Mouse (Mus musculus): ENCODE data around the gene Zbtb22.

The Zbtb22 gene

DNA sequence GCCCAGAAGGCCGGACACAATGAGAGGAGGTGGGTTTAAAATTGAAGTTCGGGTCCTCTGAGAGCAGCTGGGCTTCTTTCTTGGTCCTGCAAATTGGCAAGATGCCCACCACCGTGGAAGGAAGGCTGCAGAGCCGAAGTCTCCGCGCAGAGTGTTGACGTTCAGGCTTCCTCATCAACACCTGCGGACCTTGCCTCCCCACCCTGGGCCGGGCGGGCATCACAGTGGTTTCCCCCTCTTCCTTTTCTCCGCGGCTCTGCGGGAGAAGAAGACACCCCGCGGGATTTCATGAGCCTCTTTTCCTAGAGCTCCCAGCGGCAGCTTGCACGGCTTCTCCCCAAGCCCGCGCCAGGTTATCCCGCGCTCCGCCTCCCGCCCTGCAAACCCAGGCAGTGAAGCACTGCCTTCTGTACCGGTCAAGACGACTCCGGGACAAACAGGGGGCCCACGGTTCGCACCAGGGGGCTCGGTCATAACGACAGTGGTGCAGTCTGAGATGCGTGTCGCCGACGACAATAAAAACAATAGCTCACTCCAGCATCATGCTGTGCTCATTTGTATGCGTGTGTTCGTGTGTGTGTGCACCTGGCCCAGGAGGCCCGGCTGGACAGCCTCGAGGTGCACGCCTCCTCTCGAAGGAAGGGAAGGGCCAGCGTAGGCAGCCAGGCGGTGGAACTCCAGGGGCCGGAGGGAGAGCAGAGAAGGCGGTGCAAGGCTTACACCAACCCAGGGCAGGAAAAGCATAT lies 7.2 kb upstream of the Zbtb22 start:
- peak; percentile 59 for DNase-seq

DNA sequence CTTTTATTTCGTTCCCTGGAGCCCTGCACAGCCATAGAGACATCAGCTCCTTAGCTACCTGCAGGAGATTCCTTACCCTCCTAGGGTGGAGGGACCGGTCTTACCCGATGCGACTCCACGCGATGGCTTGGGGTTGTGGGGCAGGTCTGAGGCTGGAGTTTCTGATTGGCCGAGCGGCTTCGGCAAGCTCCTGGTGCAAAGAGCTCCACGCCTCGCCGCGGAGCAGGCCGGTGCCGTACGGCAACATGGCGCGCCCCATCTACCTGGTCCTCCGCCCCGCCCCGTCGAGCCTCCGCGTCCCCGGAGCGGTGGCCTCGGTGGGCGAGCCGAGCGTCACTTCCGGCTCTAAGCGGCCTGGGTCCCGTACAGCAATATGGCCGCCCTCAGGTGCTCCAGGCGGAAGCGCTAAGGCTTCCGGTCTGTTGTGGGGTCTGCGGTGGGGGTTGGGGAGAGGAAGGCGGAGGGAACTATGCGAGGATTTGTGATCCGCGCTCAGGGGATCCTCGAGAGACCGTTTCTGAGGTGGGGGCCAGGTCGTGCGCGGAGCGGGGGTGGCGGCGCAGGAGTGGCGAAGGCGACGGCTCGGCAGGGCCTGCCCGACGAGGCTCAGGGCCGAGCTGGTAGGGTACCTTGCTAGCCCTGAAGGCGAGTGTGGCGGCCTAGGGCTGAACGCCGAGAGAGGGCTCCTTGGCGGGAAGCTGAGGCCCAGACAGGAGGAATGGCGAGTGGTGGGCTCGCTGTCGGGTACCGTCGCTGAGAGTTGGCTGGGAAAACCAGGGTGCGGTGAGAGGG lies 6.4 kb upstream of the Zbtb22 start, which contains the start of gene Daxx:
TSS of gene Daxx (plus strand) at position 338 of the 792 bp plus-strand sequence.
- DNase-seq: peak; percentile 99

DNA sequence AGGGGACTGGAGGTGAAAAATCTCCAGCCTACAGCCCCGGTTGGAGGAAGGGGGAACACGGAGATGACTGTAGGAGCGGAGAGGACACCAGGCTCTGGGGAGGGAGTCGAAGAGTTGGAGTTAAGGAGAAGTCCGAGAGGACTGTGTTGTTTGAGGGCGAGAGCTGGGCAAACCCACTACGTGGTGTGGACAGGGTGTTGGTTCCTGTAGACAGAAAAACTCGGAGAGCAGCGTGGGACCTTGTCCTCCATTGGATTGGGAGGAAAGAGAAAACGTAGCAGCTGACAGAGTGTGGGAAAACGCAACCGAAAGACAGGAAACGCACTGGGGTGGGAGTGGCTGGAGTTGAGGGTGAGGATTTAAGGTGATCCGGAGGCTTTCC lies 5.8 kb upstream of the Zbtb22 start:
- DNase-seq: peak; percentile 60

DNA sequence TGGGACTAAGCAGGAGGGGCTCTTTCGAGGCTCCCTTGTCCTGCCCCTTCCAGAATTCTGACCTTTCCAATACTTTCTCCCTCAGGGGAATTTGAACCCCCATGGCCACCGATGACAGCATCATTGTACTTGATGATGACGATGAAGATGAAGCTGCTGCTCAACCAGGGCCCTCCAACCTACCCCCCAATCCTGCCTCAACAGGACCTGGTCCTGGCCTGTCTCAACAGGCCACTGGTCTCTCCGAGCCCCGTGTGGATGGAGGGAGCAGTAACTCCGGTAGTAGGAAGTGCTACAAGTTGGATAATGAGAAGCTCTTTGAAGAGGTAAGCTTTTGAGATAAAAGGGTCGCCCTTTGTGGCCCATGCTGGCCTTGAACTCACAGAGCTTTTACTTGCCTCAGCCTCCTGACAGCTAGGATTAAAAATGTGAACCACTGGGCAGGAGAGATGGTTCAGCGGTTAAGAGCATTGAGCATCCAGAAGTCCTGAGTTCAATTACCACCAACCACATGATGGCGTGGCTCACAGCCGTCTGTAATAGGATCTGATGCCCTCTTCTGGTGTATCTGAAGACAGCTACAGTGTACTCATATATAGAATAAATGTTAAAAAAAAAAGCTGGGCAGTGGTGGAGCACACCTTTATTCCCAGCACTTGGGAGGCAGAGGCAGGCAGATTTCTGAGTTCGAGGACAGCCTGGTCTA lies 5.2 kb upstream of the Zbtb22 start:
- no peak for DNase-seq

DNA sequence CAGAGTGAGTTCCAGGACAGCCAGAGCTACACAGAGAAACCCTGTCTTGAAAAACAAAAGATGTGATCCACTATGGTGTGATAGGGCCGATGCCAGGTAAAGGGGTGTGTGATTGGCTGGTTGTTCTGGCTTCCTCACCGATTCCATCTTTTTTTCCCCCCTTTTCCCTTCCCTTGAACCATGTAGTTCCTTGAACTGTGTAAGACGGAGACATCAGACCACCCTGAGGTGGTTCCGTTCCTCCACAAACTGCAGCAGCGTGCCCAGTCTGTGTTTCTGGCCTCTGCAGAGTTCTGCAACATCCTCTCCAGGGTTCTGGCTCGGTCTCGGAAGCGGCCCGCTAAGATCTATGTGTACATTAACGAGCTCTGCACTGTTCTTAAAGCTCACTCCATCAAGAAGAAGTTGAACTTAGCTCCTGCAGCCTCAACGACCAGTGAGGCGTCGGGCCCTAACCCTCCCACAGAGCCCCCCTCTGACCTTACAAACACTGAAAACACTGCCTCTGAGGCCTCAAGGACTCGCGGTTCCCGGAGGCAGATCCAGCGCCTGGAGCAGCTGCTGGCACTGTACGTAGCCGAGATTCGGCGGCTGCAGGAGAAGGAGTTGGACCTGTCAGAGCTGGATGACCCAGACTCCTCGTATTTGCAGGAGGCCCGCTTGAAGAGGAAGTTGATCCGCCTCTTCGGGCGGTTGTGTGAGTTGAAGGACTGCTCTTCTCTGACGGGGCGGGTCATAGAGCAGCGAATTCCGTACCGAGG lies 4.5 kb upstream of the Zbtb22 start:
- DNase-seq: no peak

DNA sequence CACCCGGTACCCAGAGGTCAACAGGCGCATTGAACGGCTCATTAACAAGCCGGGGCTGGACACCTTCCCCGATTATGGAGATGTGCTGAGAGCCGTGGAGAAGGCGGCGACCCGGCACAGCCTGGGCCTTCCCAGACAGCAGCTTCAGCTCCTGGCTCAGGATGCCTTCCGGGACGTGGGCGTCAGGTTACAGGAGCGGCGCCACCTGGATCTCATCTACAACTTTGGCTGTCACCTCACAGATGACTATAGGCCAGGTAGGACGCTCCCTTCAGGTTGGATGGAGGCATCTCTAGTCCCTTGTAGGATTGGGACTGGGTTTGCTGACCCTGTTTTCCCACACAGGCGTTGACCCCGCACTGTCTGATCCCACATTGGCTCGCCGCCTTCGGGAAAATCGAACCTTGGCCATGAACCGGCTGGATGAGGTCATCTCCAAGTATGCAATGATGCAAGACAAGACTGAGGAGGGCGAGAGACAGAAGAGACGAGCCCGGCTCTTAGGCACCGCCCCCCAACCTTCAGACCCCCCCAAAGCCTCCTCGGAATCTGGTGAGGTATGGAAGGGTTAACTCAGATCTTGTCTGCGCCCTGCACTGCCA lies 3.8 kb upstream of the Zbtb22 start:
- no peak for DNase-seq

DNA sequence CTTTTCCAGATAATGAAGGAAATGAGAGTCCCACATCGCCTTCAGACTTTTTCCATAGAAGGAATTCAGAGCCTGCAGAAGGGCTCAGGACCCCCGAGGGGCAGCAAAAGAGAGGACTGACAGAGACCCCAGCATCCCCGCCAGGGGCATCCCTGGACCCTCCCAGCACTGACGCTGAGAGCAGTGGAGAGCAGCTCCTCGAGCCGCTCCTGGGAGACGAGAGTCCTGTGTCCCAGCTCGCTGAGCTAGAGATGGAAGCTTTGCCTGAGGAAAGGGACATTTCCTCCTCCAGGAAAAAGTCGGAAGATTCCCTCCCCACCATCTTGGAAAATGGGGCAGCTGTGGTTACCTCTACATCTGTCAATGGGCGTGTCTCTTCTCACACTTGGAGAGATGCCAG lies 2.4 kb upstream of the Zbtb22 start:
- DNase-seq: no peak

DNA sequence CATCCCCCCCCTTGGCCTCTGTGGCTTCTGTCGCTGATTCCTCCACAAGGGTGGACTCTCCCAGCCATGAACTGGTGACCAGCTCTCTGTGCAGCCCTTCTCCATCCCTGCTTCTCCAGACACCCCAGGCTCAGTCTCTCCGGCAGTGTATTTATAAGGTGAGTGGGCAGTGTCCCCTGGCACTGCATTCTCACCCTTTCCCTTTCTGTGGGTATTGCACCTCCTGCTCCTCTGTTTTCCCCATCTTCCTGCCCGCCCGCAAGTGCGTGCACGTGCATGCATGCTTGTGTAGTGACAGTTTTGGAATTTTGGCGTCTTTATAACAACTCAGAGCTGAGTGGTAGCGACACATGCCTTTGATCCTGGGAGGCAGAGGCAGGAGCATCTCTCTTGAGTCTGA lies 1.8 kb upstream of the Zbtb22 start:
- no peak for DNase-seq

DNA sequence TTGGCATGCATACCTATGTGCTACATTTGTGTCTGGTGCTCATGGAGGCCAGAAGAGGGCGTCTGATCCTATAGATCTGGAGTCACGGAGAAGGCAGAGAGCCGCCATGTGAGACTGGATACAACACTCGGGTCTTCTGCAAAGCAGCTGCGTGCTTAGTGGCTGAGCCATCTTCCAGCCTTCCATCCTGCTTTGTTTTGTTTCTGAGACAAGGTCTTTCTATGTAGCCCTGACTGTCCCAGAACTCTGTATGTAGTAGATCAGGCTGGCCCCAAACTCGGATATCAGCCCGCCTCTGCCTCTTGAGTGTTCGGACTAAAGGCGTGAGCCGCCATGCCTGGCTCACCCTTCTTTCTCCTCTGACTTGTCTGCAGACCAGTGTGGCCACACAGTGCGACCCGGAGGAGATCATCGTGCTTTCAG lies 724 bp upstream of the Zbtb22 start:
- no peak for DNase-seq

DNA sequence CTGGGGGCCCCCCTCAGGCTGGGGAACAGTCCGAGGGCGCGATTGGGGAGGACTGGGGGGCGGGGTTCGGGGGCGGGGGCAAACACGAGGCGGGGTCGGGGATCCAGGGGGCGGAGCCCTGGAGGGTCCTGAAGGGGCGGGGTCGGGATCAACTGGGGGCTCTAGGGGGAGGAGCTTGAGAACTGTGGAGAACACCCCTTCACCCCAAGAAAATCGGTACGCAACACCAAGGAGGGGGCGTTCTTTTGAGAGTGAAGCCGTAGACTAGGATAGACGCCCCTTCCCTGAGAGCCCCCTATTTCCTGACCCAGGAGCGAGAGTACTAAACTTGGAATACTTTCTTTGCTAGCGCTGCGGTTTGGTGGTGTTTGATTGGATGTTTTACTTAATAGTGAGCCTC lies 590 bp downstream of the Zbtb22 start:
- DNase-seq: peak; percentile 89

DNA sequence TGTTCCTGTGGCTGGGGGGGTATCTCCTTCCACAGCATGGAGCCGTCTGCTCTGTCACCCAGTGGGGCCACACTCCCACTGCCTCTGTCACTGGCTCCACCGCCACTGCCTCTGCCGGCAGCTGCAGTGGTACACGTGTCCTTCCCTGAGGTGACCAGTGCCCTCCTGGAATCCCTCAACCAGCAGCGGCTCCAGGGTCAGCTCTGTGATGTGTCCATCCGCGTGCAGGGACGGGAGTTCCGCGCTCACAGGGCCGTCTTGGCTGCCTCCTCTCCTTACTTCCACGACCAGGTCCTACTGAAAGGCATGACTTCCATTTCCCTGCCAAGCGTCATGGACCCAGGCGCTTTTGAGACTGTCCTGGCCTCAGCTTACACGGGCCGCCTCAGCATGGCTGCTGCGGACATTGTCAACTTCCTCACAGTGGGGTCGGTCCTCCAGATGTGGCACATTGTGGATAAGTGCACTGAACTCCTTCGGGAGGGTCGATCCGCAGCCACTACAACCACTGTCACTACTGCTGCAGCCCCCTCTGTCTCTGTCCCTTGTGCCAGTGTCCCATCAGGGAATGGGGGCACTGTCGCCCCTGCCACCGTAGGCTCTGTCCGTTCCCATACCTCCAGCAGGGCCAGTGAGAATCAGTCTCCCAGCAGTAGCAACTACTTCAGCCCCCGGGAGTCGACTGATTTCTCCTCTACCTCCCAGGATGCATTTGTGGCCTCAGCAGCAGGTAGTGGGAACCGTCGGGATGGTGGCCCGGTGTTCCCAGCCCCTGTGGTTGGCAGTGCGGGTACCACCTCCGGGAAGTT lies 1.3 kb downstream of the Zbtb22 start:
- DNase-seq: peak; percentile 32

DNA sequence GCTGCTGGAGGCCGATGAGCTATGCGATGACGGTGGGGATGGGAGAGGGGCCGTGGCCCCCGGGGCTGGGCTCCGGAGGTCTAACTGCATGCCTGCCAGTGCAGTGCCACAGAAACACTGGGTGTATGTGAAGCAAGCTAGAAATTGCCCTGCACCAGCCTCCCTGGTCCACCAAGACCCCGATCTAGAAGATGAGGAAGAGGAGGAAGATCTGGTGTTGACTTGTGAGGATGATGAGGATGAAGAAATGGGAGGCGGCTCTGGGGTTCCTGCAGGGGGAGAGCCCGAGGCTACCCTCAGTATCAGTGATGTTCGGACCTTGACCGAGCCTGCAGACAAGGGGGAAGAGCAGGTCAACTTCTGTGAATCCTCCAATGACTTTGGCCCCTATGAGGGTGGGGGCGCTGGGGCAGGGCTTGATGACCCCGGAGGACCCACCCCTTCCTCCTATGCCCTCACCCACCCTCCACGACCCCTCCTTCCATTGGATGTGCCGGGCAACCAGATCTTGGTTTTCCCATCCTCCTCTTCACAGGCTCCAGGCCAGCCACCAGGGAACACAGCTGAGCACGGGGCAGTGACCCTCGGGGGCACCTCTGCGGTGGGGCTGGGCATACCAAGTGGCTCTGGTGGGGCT lies 2.1 kb downstream of the Zbtb22 start:
- DNase-seq: peak; percentile 18

DNA sequence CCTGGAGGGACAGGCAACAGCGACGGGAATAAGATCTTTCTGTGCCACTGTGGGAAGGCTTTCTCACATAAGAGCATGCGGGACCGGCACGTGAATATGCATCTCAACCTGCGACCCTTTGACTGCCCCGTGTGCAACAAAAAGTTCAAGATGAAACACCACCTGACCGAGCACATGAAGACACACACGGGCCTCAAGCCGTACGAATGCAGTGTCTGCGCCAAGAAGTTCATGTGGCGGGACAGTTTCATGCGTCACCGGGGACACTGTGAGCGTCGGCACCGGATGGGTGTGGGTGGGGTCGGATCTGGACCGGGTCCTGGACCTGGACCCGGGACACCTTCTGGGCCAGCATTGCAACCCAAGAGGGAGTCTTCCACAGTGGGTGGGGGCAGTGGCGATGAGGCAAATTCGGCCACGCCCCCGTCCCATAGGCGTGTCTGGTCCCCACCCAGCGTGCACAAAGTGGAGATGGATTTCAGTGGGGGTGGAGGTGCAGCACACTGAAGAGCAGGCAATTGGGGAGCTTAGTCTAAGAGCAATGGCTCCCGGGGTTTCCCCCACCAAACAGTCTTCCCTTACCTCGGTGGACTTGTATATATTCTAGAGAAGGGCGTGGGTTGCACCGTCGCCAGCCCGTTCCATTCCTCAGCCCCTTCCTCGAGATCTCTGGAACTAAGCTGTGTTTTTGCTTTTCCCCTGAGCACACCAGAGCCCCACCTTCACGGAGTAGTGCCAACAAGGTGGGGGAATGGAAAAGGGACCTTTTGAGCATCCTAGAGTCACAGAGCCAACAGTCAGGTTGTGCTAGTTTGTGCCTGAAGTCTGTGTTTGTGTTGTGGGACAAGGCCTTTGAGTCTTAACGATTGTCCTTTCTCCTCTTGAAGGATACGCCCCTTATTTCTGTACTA lies 2.8 kb downstream of the Zbtb22 start:
- DNase-seq: no peak

DNA sequence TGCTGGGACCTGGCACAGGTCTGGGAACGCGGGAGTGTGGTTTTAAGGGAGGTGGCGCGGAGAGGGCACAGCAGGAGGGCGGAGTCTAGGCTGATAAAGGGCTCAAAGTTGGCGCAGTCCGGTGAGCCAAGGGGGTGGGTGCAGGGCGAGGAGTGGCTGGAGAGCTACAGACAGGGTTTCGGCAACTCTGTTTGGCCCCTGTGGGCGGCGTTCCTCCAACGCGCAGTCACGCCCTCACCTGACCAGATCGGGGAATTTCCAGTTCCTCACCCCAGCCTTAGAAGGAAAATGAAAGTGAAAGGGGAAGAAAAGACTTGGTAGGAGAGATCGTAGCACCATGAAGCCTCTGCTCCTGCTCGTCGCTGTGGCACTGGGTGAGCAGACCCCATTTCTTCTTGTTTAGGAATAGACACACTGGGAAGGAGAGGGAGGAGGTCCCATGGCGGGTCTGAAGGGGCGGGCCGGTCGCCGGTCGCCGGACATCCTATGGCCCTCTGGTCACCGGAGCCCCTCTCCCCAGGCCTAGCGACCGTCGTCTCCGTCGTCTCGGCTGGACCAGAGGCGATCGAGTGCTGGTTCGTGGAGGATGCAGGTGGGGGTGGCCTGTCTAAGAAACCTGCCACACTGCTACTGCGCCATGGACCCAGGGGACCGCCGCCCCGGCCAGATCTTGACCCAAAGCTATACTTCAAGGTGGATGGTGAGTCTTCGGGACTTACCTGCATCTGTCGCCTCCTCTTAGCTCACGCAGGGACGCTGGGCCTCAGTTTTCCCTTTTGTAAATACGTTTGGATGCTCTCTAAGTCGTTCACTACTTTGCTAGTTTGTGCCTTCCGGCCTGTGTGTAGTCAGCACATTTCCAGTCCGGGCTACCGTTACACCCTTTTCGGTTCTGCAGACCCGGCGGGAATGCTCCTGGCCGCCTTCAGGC lies 3.9 kb downstream of the Zbtb22 start:
- peak; percentile 79 for DNase-seq

DNA sequence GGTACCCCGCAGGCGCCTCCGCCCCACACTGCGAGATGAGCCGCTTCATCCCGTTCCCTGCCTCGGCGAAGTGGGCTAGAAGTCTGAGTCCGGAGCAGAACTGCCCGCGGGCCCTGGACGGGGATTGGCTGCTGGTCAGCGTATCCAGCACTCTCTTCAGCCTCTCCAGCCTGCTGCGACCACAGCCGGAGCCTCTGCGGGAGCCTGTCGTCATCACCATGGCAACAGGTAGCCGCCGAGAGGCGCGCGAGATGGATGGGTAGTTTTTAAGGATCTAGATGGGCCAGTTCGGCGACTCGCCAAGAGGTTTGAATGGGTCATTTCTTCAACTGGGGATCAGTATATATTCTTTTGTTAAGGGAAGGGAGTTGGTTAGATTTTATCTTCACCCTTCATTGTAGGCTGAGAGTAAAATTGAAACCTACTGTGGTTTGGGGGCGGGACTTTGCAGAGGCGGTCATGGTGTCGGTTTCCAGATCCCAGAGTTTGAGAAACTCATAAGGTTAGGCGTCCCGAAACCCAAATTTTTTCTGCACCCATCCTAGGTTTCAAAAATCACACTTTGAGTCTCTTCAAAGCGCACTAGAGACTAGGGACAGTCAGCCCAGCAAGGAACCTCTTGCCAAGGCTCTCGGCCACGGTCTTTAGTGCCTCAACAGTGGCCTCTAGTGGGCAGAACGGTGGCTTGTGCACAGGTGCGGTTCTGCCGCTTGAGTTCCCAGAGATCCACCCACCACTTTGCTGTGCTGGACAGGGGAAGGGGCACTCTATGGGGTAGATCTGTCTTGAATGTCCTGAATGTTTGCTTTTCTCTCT lies 4.8 kb downstream of the Zbtb22 start:
- DNase-seq: peak; percentile 90

DNA sequence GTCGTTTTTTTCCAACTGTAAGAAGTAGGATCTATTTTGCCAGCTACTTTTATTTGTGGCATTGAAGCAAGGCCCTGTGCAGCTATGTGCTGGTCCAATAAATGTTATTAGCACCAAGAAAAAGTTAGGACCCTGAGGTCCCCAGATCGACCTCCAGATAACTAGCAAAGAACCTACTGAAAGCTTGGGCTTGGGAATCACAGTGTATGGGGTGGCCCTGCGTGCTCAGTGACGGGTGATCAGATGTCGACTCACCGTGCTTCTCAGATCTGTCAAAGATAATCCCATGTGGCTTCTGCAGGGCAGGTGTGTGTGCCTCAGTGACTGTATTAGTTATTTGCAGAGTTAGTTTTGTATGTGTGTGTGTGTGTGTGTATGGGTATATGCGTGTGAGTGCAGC lies 5.7 kb downstream of the Zbtb22 start:
- DNase-seq: no peak

DNA sequence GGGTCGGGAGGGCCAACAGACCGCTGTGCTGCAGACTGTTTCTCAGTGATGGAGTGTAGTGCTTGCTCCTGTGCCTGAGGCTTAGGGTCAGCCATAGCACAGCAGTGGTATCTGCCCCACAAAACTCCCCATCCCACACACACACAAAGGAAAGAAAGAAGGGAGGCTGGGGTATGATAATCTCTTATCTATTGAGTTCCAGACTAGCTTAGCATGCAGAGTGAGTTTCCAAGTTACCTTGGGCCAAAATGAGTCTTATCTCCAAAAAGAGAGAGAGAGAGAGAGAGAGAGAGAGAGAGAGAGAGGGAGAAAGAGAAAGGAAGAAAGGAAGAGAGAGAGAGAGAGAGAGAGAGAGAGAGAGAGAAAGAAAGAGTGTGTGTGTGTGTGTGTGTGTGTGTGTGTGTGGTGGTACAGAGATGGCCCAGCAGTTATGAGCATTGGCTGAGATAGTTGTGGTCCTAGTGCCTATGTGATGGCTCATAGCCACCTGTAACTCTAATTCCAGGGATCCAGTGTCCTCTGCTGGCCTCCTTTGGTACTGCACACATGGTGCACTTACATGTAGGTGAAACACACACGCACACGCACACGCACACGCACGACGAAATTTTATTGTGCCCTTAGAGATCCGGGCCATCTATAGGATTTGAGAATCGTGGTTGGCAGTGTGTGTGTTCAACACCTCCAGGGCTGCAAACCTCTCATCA lies 9.0 kb downstream of the Zbtb22 start:
- DNase-seq: peak; percentile 64

All from thymus, postnatal 14 days (tissue).